Mouse (Mus musculus) left cerebral cortex, adult 18-20 months (tissue): Measurements from ENCODE around the gene Rab10. TPM values are rescaled to one million over a fixed set of nuclear protein-coding genes. Genes with fewer than 3 reads are reported as not detected.
"Not testable (repeated sequence)": the region's sequence is repeated elsewhere in the genome, so short reads cannot be mapped to it uniquely, and the experiment has no call there.

ENCODE experiments used
- DNase-seq, 2 experiments: peaks; one replicate each; pipeline ENCODE4 v3.0.0; 2021 to 2022; ENCODE audit warnings: low spot score in 2 of 2, mixed read lengths in 1 of 2
- total RNA-seq, 2 experiments: library from RNA; stranded (reverse); gene quantifications; 2 replicates each; pipeline ENCODE4 v1.2.3; 2021

Gene Rab10
- total RNA-seq, 2 experiments from 2014 or later: 133 to 139 TPM

DNA sequence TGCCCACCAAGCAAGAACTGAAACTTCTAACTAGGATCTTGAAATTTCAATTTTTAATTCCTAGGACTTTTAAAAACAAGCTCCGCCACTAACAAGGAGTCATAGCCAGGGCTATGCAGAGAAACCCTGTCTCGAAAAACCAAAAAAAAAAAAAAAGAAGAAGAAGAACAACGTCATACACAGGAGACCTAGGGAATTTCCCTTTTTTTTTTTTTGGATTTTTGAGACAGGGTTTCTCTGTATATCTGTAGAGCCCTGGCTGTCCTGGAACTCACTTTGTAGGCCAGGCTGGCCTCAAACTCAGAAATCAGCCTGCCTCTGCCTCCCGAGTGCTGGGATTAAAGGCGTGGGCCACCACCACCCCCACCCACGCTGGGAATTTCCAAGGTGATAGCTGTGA lies 12.1 kb downstream of the Rab10 start:
- not testable (repeated sequence) for DNase-seq

GRCm38 (mm10) chr12:3296056-3296455 lies 13.7 kb downstream of the Rab10 start:
- no peak for DNase-seq

GRCm38 (mm10) chr12:3291849-3292248 lies 17.9 kb downstream of the Rab10 start:
- DNase-seq: no peak

DNA sequence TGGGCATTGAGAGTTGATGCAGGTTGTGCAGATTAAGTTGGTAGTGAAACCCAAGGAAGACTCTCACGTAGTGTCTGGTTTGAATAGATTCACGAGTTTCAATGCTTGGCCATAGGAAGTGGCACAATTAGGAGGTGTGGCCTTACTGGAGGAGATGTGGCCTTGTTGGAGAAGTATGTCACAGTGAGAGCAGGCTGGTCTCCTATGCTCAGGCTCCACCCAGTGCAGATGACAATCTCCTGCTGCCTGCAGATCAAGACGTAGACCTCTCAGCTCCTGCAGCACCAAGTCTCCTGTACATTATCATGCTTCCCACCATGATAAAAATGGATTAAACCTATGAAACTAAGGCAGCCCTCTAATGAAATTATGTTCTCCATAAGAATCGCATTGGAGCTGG lies 18.7 kb downstream of the Rab10 start:
- no peak for DNase-seq

- no peak for DNase-seq
These were observed 21.3 kb downstream of the Rab10 start for GRCm38 (mm10) chr12:3288440-3288839.

GRCm38 (mm10) chr12:3285919-3286318 lies 23.9 kb downstream of the Rab10 start:
- DNase-seq: no peak

DNA sequence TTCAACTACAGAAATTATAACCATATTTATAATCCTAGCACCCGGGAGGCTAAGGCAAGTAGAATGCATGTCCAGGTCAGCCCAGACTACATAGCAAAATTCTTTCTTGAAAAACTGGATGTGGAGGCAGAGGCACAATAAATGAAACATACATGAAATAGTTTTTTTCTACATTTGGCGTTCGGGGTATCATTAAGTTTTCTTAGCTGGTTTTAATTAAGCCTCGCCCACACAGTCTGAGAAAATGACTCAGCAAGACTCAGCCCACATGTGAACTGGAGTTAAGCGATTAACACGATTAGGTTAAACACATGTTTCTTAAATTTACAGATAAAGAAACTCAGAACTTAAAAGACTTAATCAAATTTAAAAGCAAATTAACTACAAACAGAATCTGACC lies 24.4 kb downstream of the Rab10 start:
- no peak for DNase-seq

DNA sequence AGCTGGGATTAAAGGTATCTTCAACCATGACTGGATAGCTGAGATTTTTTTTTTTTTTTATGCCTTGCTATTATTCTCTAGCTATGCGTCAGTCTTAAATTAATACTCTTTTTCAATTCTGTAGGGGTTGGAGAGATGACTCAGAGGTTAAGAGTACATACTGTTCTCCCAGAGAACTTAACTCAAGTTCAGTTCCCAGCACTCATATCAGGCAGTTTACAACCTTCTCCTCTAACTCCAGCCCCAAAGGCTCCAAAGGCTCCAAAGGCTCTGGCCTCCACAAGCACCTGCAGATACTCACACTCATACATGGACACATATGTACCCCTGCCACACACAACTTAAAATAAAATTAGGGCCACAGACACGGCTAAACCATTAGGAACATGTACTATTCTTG lies 25.3 kb downstream of the Rab10 start:
- no peak for DNase-seq

DNA sequence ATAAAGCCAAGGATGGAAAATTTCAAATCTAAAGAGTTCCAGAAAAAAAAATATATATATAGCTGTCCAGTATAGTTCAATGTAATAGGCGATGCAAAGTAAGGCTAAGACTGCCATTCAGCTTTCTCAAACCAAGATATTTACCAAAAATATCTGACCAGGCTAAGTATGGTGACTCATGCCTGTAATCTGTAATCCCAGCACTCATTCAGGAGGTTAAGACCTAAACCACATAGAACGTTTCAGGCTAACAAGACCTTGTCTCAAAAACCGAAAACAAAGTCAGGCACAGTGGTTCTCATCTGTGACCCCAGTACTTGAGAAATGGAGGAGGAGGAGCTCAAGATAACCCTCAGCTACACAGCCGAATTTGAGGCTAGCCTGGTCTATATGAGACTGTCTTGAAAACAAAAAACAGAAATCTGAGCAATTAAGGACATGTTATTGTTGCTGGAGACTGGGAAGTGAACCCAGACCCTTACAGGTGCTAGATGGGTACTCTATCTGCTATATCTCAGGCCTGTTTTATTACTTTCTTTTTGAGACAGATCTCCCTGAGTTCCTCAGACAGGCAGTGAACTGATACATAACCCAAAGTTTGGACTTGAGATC lies 25.8 kb downstream of the Rab10 start:
- no peak for DNase-seq

- no peak for DNase-seq
These were observed 26.8 kb downstream of the Rab10 start for GRCm38 (mm10) chr12:3282954-3283353.

- no peak for DNase-seq
These were observed 27.2 kb downstream of the Rab10 start for GRCm38 (mm10) chr12:3282520-3282919.

DNA sequence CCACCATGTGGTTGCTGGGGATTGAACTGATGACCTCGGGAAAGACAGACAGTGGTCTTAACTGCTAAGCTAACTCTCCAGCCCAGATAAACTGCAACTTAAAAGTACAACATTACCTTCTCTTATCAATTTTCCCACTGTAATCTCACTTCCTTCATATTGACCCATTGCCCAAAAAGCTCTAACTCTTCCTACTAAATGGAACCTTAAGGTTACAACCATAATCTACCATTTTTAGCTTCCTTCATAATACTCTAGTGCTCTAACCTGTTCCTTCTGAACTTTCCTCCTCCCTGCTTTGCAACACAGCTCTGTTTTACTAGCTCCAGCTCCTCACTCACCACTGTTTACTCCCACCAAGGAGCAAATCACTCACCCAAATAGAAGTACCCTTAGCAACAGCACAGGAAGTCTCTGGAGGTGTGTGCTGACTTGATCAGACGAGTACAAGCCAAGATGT lies 30.9 kb downstream of the Rab10 start:
- DNase-seq: no peak

GRCm38 (mm10) chr12:3270818-3271217 lies 39.0 kb downstream of the Rab10 start:
- DNase-seq: no peak

GRCm38 (mm10) chr12:3267397-3267796 lies 42.4 kb downstream of the Rab10 start:
- no peak for DNase-seq

DNA sequence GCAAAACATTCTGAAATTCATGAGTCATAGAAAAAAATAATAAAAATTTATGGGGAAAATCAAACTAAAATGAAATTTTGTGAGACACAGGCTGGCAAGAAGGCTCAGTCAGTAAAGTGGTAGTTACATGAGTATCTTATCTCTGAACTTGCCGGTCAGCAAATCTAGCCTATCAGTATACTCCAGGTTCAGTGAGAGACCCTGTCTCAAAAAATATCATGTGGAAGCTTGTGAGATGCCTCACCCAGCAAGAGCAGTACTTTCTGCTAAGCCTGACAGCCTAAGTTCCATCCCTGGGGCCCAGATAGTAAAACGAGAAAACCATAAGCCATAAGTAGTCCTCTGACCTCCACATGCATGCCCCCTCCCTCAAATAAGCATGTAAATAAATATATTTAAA lies 44.6 kb downstream of the Rab10 start:
- DNase-seq: no peak

- no peak for DNase-seq
These were observed 45.3 kb downstream of the Rab10 start for GRCm38 (mm10) chr12:3264449-3264848.

DNA sequence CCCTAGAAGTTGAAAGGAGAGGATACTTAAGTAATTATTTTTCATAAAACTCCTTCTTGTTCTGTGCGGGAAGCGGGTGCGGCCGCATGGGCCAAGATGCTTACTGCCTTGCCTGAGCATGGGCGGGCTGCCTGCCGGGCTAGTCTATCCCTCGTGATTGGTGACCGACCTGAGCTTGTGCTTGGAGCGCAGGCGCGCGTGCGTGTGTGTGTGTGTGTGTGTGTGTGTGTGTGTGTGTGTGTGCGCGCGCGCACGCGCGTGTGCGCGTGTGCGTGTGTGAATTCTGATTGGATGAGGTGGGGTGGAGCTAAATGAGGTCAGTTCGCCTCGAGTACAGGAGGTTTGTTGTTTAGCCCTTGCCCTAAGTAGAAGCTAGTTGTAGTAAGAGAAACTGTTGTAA lies 48.2 kb downstream of the Rab10 start:
- no peak for DNase-seq

DNA sequence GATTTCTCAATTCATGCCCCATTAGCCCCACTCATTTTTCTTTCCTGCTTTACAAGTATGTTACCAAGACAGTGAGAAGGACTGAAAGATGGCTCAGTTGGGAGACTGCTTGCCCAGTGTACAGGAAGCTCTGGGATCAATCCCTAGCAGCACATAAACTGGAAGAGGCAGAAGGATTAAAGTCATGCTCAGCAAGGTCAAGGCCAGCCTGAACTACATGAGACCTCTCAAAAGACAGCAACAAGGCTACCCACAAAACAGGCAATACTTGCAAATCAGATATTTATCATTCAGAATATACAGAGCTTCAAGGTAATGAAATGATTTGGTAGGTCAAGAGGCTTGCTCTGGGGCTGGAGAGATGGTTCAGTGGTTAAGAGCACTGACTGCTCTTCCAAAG lies 53.8 kb downstream of the Rab10 start:
- no peak for DNase-seq

DNA sequence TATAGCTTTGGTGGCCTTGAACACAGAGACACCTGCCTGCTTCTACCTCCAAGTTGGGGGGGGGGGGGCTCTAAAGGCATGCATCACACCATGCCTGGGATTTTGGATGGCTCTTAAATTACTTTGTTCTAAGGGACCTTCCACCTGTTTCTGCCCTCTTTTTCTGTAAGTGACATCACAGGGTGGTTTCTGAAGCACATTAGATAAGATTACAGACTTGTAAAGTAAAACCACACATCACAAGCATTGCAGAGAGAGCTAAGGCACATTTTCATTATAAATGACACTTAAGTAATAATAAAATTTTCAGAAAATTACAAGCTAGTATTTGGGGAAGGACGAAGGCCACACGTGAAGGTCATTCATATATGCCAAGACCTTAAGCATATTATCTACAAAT lies 54.3 kb downstream of the Rab10 start:
- no peak for DNase-seq

DNA sequence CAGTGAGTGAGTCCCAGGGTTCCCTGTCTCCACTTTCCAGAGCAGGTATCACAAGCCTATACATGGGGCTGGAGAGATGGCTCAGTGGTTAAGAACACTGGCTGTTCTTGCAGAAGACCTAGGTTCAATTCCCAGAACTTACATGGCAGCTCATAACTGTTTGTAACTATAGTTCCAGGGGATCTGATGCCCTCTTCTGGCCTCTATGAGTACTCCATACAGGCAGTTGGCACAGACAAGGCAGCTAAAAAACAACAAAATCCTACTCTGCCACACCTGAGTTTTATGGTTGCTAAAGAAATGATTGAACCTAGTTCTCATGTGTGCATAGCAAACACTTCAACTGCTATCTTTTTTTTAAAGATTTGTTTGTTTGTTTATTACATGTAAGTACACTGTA lies 56.2 kb downstream of the Rab10 start:
- no peak for DNase-seq

DNA sequence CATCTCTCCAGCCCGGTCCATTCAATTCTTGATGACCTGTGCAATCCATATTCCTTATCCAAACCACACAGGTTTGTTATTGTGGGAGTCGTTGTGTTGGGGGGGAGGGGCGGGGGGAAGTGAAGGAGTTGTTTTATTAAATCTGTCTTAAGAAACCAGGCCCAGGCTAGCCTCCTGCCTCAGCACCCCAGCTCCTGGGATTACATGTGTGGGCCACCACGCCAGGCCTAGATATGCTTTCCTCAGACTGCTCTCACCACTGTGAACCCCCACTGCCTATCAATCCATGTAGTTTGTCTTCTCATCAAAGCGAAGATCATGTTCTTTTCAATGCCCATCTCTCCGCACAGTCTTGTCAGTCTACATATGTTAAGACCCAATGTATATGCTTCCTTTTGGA lies 63.7 kb downstream of the Rab10 start:
- no peak for DNase-seq

DNA sequence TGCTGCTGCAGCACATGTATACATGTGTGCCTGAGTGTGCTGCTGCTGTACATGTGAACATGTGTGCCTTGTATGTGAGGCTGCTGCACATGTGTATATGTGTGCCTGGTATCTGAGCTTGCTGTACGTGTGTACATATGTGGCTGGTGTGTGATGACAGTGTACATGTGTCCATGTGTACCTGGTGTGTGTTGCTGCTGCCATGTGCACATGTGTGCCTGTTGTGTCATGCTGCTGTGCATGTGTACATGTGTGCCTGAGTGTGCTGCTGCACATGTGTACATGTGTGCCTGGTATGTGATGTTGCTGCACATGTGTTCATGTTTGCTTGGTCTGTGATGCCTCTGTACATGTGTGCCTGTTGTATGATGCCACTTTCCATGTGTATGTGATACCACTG lies 70.2 kb downstream of the Rab10 start:
- no peak for DNase-seq

DNA sequence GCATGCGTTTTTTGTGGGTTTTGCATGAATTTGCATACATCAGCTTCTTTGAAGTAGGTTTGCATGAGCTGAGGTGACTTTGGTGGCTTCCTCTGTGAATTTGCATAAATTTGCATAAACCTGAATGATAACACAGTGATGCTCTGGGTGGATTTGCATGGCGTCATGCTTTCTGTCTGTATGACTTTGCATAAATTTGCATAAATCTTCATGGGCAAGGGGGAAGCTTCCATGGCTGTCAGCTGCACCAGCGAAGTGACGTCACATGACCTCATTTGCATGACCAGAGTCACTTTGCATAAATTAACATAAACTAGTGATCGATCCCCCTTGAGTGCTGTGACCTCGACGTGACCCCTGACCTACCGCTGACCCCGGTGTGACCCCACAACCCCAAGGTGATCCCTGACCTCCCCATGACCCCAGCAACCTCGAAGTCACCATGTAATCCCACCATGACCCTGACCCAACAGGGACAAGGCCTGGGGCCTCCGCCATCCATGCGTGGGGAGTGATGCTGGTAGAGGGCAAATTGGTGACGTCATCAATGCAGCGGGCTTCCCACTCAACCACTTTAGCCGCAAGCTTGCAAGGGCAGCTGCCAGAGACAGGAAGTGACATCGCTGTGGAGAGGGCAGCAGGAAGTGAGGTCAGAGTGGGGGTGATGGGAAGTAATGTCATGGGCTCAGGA lies 71.3 kb downstream of the Rab10 start:
- no peak for DNase-seq
